Mouse (Mus musculus): ENCODE data around the gene Nanos2.

DNA sequence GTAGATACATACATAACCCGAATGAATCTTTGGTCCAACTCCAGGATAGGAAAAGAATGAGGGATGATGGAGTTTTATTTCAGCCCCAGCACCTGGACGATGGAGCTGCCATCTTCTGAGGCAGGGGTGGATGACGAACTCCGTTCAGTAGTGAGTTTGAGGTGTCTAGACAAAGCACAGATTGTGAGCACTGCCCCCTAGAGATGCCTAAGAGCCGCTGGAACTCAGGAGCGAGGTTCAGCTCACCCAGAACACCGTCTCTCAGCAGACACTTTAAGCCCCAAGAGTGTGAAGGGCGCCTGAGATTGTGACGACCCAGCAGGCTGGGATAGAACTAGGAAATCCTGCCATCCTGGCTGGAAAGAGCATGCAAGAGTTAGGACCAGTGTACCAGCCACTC is 11.6 kb downstream of the Nanos2 start:
- TF ChIP-seq CTCF (IDR thresholded peaks at IDR 0.05; ENCODE audit: control insufficient read depth, insufficient read depth, low read length) (no peak), POLR2A (IDR thresholded peaks at IDR 0.05; ENCODE audit: borderline replicate concordance, control insufficient read depth, low read depth, low read length) (no peak)

All from bone marrow, adult 2 months (tissue).